Mouse (Mus musculus) cortical plate, adult 2 months (tissue): ENCODE data around the gene Mxd1.

Source experiments
- CTCF ChIP-seq: fragments of 200-500 bp; IDR thresholded peaks from 2 replicates; pipeline ENCODE4 v1.5.1; 2011; ENCODE audit warnings: mild to moderate bottlenecking, control low read depth, low read length; ENCODE audit not compliant: insufficient read depth; ENCODE audit errors: extremely low read depth
- POLR2A ChIP-seq: fragments of 200-500 bp; IDR thresholded peaks from 2 replicates; pipeline ENCODE4 v1.6.1; 2011; ENCODE audit warnings: mild to moderate bottlenecking, low read length, control low read depth; ENCODE audit not compliant: insufficient read depth; ENCODE audit errors: extremely low read depth

- no peak for TF ChIP-seq CTCF
- no peak for TF ChIP-seq POLR2A
Measured at GRCm38 (mm10) chr6:86665076-86665475, 3.9 kb downstream of the Mxd1 start.
